Mouse (Mus musculus) erythroblast, adult 5-6 weeks (primary cell): Measurements from ENCODE around the gene Larp6. TPM values are rescaled to one million over a fixed set of nuclear protein-coding genes. Genes with fewer than 3 reads are reported as not detected.

Experiments
- ATAC-seq: replicated peaks from 2 replicates; pipeline ENCODE4 v1.8.0; 2016; ENCODE audit warnings: moderate number of reproducible peaks, mild to moderate bottlenecking, moderate TSS enrichment, inconsistent platforms; ENCODE audit not compliant: poor library complexity, low FRiP score, severe bottlenecking
- total RNA-seq, 2 experiments: library from RNA; stranded (forward) in 1 of 2; stranded (reverse) in 1 of 2; fragments of 150-400 nt in 1 of 2; fragments of 200-764, 138-1000 nt in 1 of 2; gene quantifications; 2 replicates each; pipeline versions ENCODE4 v1.2.3 to v1.2.4; 2015 to 2017; ENCODE audit warnings: low replicate concordance in 2 of 2

Gene Larp6
- total RNA-seq, 2 experiments from 2014 or later: not detected

DNA sequence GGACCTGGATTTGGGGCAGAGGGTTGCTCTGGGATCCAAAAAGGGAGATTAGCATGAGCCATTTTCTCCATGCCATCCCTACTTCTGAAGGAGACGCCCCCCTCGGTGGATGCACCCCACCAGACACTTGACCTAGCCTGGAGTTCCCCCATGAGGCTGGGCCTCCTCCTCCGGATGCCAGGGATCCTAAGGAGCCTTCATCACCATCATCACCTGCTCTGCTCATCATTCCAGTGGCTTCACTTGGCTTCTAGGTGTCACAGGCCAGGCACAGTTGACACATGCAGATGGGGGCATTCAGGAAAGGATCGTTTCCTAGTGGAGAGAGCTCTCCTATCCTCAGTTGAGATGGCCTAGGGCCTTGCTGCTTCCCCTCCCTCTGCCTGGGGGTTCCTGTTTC is 827 bp downstream of the Larp6 start:
- ATAC-seq: no peak

DNA sequence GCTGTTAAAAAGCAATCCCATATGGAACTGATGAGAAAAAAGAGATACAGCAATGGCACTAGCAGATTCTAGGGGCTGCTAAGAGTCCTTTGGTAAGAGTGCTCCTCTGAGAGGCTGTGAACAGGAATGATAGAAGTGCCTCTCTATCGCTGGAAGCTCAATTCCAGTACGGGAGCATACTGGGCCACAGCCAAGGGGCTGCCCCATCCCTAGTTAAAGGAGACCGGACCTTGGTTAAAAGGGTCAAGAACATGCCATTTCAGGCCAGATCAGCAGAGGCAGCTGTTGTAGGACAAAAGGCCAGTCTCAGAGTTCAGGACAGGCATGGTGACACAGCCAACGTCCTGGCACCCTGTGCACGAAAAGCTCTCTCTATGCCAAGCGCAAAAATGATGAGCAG is 1.4 kb downstream of the Larp6 start:
- ATAC-seq: no peak

GRCm38 (mm10) chr9:60715271-60715670 is 2.5 kb downstream of the Larp6 start:
- ATAC-seq: no peak

GRCm38 (mm10) chr9:60715828-60716227 is 3.0 kb downstream of the Larp6 start:
- no peak for ATAC-seq

- no peak for ATAC-seq
Observed at GRCm38 (mm10) chr9:60718284-60718683, 5.5 kb downstream of the Larp6 start.

DNA sequence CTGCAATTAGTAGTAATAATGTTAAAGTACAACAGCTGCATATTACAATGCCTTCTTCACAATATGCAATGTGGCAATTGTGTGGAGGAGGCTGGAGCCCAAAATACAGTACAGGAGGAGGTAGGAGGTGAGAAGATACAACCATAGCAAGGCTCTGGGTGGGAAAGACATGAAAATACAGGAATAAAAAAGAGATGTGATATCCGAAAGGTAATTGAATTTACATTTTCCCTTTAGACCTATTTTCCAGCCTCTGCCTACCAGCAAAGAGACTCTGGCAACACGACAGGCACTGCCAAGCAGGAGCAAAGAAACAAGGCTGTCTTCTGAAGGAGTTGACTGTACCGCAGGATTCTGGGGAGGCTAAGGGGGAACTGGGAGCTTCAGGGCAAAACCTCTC is 6.9 kb downstream of the Larp6 start:
- no peak for ATAC-seq

GRCm38 (mm10) chr9:60724968-60725367 is 12.2 kb downstream of the Larp6 start:
- ATAC-seq: no peak

DNA sequence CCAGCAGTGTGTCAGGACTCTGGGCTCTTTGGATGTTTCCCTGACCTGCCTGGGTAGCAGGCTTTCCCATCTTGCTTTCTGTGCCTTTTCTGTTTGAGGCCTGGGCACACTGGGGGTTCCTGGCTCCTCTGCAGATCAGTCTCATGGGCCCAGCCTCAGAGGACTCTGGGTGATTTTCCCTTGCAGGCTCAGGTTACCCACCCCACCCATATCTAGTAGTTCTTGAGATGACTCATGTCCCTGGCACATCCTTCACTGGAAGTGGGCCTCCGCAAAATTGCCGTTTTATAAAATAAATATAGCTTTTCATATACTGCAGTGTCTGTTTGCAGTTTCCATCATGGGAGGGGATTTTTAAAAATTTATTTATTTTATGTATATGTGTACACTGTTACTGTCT is 21.5 kb downstream of the Larp6 start:
- ATAC-seq: no peak

GRCm38 (mm10) chr9:60739126-60739525 is 26.3 kb downstream of the Larp6 start:
- no peak for ATAC-seq

DNA sequence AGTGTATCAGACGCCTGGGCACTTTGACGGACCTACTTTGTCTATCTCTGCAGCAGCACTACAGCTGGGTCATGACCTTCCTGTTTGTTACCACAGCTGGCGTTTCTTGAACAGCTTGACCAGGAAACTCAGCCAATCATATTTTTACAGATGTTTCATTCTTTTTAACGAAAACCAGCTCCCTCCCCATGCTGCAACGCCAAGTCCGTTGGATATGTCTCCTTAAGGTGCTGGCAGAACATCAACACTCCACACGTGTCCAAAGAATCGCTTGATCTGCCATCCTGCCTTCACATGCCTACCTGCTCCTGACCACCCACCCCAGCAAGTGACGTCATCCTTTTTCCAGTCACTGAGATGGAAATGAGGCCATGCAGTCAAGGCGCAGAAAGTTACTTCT is 28.6 kb downstream of the Larp6 start:
- ATAC-seq: no peak

DNA sequence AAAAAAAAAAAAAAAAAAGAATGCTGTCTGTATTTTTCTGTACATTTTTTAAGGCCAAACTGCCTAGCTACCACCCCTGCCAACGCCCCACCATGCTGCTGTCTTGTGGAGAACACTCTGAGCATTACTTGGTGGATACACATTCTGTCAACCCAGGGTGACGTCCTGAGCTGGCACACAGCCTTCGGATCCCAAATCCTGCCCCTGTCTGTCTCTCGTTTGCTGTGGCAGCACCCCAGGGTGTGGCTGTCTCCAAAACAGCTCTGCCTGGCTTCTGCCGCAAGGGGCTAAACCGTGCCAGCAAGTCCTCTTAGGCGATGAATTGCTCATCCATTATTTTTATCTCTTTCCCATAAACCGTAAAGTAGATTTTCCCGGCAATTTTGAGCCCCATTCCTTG is 29.7 kb downstream of the Larp6 start:
- ATAC-seq: no peak

DNA sequence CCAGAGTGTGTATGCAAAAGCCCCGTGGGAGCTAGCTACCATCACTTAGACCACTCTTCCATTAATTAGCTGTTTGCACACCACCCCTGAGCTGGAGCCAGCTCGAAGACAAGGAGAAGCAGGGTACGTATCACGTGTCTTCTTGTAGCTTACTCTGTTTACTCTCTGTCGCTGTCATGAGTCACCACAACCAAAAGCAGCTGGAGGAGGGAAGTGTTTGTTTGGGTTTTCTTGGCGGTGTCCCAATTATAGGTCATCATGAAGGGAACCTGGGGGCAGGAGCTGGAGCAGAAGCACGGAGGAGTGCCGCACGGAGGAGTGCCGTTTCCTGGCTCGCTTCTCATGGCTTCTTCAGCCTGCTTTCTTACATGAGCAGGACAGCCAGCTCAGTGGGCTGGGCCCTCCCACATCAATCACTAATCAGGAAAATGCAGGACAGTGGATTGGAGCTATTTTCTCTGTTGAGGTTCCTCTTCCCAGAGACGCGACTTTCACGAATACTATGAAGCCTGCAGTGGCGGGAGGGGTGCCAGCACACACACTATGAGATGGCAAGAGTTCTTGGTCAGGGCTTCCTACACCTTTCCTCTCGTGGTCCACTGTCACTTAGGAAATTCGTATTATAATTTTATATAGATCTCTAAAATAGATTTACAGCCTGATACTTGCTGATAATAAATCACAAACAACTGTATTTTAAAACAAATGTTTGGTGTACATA is 30.6 kb downstream of the Larp6 start:
- no peak for ATAC-seq

GRCm38 (mm10) chr9:60744171-60744969 is 31.6 kb downstream of the Larp6 start:
- ATAC-seq: no peak

- ATAC-seq: no peak
Observed at GRCm38 (mm10) chr9:60744971-60745370, 32.2 kb downstream of the Larp6 start.

DNA sequence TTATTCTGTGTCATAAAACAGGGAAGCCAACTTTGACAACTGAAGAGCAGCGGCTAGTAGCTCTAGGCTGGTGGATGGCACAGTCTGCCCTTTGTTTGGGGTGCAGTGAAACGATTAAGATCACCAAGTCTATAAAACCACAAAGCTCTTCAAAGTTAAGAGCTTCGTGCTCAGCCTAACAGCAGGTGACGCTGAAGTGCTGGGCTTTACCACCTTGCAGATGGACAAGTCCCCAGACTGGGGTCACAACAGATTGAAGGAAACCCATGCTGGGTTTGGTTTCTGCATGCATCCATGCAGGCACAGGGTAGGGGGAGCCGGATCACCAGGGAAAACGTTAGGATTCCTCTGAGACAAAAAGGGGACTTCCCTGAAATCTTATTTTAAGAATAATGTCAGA is 33.8 kb downstream of the Larp6 start:
- no peak for ATAC-seq

GRCm38 (mm10) chr9:60747672-60748071 is 34.9 kb downstream of the Larp6 start:
- no peak for ATAC-seq

GRCm38 (mm10) chr9:60748191-60748590 is 35.4 kb downstream of the Larp6 start:
- no peak for ATAC-seq

GRCm38 (mm10) chr9:60749105-60749504 is 36.3 kb downstream of the Larp6 start:
- no peak for ATAC-seq

DNA sequence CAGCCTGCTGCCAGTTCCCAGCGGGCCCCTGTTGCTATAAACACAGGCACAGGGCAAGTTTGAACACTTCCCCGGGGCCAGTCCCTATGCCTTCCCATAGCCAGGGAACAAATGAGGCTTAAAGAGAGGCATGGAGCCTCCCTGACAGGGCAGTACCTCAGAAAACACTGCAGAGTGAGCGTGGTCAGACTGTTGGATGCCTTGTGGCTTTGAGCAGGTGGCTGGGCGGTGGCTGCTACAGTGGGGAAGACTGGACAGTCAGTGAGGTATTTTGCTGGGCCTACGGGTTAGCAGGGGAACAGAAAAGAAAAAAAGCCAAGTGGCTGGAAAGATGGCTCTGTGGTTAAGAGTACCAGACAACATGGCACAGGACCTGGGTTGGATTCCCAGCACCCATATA is 38.3 kb downstream of the Larp6 start:
- no peak for ATAC-seq

- no peak for ATAC-seq
Observed at GRCm38 (mm10) chr9:60751971-60752370, 39.2 kb downstream of the Larp6 start.

DNA sequence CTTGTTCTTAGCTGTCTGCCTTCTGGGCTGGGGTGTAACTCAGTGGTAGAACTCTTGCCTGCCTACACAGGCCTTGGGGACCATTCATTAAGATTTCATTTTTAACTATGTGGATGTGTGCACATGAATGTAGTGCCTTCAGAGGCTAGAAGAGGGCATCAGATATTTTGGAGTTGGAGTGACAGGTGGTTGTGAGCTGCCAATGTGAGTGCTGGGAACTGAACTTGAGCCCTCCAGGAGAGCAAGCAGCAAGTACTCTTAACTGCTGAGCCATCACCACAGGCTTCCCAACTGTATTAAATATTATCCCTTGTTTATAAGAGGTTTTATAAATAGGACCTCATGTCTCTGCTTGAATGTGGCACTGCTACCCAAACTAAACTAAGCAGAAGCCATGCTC is 39.8 kb downstream of the Larp6 start:
- no peak for ATAC-seq
